Mouse (Mus musculus) CH12.LX (cell line): ENCODE measurements around the gene Zfp951.
"Not testable (repeated sequence)": the region's sequence is repeated elsewhere in the genome, so short reads cannot be mapped to it uniquely, and the experiment has no call there.

Experiments
- CTCF ChIP-seq, 2 experiments: IDR thresholded peaks in 1 of 2; conservative IDR thresholded peaks in 1 of 2; 2 replicates each; pipeline ENCODE4 v1.5.1; 2011 to 2012; ENCODE audit warnings: low read depth in 2 of 2, low read length in 2 of 2, improper control_type of control experiment in 1 of 2, inconsistent platforms in 1 of 2, mild to moderate bottlenecking in 1 of 2, moderate library complexity in 1 of 2
- JUND ChIP-seq: conservative IDR thresholded peaks from 2 replicates; pipeline ENCODE4 v1.6.1; 2011; ENCODE audit warnings: low read depth, low read length, improper control_type of control experiment
- MAX ChIP-seq: IDR thresholded peaks from 2 replicates; pipeline ENCODE4 v1.6.1; 2011; ENCODE audit warnings: low read length, improper control_type of control experiment
- POLR2A ChIP-seq: IDR thresholded peaks from 2 replicates; pipeline ENCODE4 v1.6.1; 2011; ENCODE audit warnings: low read depth, mild to moderate bottlenecking, improper control_type of control experiment, low read length
- TCF12 ChIP-seq: IDR thresholded peaks from 2 replicates; pipeline ENCODE4 v1.6.1; 2014; ENCODE audit warnings: low read depth, mild to moderate bottlenecking, inconsistent platforms, low read length, improper control_type of control experiment

- TF ChIP-seq POLR2A; TCF12; JUND; MAX; CTCF (conservative IDR thresholded peaks at IDR 0.05 in 1 of 2, IDR thresholded peaks at IDR 0.05 in 1 of 2; ENCODE audit: low read depth in 2 of 2, low read length in 2 of 2): not testable (repeated sequence)
These were observed 5.3 kb downstream of the Zfp951 start for GRCm38 (mm10) chr5:104854546-104854945.
